Mouse (Mus musculus): Measurements from ENCODE around the gene Card10.

DNA sequence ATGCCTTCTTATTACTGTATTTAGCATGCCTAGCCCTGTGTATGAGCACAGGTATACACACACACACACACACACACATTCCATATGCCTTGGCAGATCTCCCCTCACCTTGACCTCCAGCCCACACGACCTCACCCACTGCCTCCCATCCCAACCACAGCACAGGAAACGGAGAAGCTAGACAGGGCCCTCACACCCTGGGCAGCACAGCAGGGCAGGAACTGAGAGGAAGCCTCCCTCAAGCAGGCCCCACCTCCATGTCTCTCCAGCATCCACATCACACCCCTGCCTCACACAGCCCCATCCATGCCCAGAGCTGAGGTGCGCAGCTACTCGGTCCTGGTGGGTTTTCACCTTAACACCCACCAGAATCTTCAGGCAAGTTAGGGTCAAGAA lies 30.5 kb downstream of the Card10 start:
- TF ChIP-seq POLR2A (IDR thresholded peaks at IDR 0.05; ENCODE audit: low read depth, low read length) (peak; percentile 20; the same call in 1 of the 2 replicates), CTCF (IDR thresholded peaks at IDR 0.05; ENCODE audit: extremely low read depth, insufficient read depth, insufficient read length, insufficient replicate concordance) (no peak)

Measured in spleen, adult 2 months (tissue).